9 mouse cellular contexts compared by ENCODE assay signal in the genomic region with DNA sequence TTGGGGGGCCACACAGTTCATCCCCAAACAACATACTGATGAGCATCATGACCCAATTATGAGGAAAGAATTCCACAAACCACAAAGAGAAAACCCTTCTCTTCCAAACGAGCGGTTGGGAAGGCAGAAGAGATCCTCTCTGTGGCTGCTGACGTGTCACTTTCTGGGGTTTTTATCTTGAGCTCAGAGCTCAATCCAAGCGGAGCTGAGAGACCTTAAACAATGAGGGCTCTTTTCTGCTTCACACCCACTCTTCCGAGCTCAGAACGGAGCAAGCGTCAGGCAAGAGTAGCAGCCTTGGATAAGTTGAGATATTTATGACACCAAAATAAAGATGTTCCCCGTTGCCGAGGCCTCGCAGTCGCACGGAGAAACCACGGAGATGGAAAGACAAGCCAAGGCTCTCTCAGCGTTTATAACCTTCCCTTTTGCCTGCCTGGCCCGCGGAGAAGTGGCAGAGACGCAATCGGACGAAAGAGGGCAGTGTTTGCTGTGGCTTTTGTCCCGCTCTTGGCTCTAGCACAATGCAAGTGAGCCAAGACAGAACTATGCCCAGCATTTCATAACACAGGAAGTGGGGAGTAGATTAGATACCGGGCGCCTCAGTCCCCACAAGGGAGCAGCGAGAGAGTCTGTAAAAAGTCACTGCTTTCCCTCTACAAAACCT.
A peak's percentile ranks its signal among the peaks of the same experiment; 100 is the strongest.
DNase-seq lines count a peak whose midpoint lies in the region; ATAC-seq and TF ChIP-seq lines count a peak whose summit lies in the region.
"Had no signal": no experiment of that assay in that cellular context is flagged by ENCODE, and none has a peak within 500 bp of the region (broad histone marks: within the 10 kb centered on the region; RNA-seq: fewer than 3 reads in every experiment).

No protein-coding gene starts in this region.

- peak; percentile 83 for DNase-seq in CH12.LX (ENCODE audit: extremely low read depth)
- DNase-seq in c-Kit-positive CD71-positive TER-119-positive erythroid progenitor cells, embryonic 14.5 days (ENCODE audit: low spot score): peak; percentile 8
- DNase-seq in heart, postnatal 14 days: peak; percentile 87 to 92
- peak; percentile 62 for DNase-seq in large intestine, adult 2 months (ENCODE audit: low read depth, low spot score)
- DNase-seq in telencephalon, adult 2 months (ENCODE audit: low read depth, low spot score): peak; percentile 55

- intact Hi-C loops in heart, postnatal 14 days (cut with DNase I): loop anchor here (1.0 to 10.0 kb wide), 5 partner anchors 152 to 1089 kb away; no protein-coding TSS in a partner anchor

- TF ChIP-seq CTCF in CH12.LX (conservative IDR thresholded peaks at IDR 0.05 in 1 of 2, IDR thresholded peaks at IDR 0.05 in 1 of 2; ENCODE audit: low read depth in 2 of 2, low read length in 2 of 2): peak; percentile 18 to 93; a peak in 3 of 4 replicates

- no peak for TF ChIP-seq POLR2A in CH12.LX (IDR thresholded peaks at IDR 0.05; ENCODE audit: low read depth, low read length)

- in situ Hi-C loops in CH12.LX (cut with MboI; ENCODE audit: low pct_ligation_motif_present, low pct_unique_long_range_greater_than_20kb, low sequenced_read_pairs): loop anchor here (25.0 kb wide), 3 partner anchors 282 to 632 kb away; no protein-coding TSS in a partner anchor

- TF ChIP-seq EP300 in CH12.LX (IDR thresholded peaks at IDR 0.05; ENCODE audit: low read length): no peak

- ATAC-seq in forebrain, embryonic 15.5 days (replicated peaks): peak; percentile 87
- ATAC-seq in liver, embryonic 16.5 days (ENCODE audit: low read depth): peak; percentile 73
- ATAC-seq in neural tube, embryonic 13.5 days (ENCODE audit: low read depth): peak; percentile 91

- H3K36me3 ChIP-seq in CH12.LX (replicated peaks in 1 of 2; ENCODE audit: control insufficient read depth in 1 of 2, insufficient read depth in 1 of 2, low read length in 1 of 2): no peaks in the 10 kb centered on the region
- H3K36me3 ChIP-seq in forebrain, embryonic 15.5 days: no peaks in the 10 kb centered on the region
- no peaks in the 10 kb centered on the region for H3K36me3 ChIP-seq in liver, embryonic 16.5 days (ENCODE audit: control insufficient read depth, insufficient read depth)
- no peaks in the 10 kb centered on the region for H3K36me3 ChIP-seq in neural tube, embryonic 13.5 days

- peak overlapping the region; percentile 21; the same call in 1 of the 2 replicates for H3K9ac ChIP-seq in CH12.LX (ENCODE audit: insufficient read depth, low read depth)
- peak overlapping the region; percentile 24 for H3K9ac ChIP-seq in forebrain, embryonic 15.5 days (replicated peaks)
- H3K9ac ChIP-seq in liver, embryonic 16.5 days (ENCODE audit: low read depth, low read length): no peak overlapping the region
- peak overlapping the region; percentile 66 for H3K9ac ChIP-seq in neural tube, embryonic 13.5 days

- peak; percentile 90 for TF ChIP-seq RAD21 in CH12.LX (IDR thresholded peaks at IDR 0.05; ENCODE audit: low read depth, low read length)

- H3K27me3 ChIP-seq in CH12.LX (replicated peaks): peaks cover 7% of the 10 kb centered on the region
- peaks cover 35% of the 10 kb centered on the region for H3K27me3 ChIP-seq in forebrain, embryonic 15.5 days
- peaks cover 3% of the 10 kb centered on the region; the same call in 1 of the 2 replicates for H3K27me3 ChIP-seq in liver, embryonic 16.5 days (ENCODE audit: control insufficient read depth, insufficient read depth, low read depth, low read length)
- peaks cover 71% of the 10 kb centered on the region for H3K27me3 ChIP-seq in neural tube, embryonic 13.5 days

- peaks cover 0 to 4% of the 10 kb centered on the region in 2 experiments; a peak in 1 of 4 replicates for H3K4me1 ChIP-seq in CH12.LX (ENCODE audit: control insufficient read depth in 1 of 2, insufficient read depth in 2 of 2)
- H3K4me1 ChIP-seq in forebrain, embryonic 15.5 days: peaks cover 3% of the 10 kb centered on the region; the same call in 1 of the 2 replicates
- H3K4me1 ChIP-seq in liver, embryonic 16.5 days (ENCODE audit: control insufficient read depth, low read depth, low read length): peaks cover 2% of the 10 kb centered on the region; the same call in 1 of the 2 replicates
- H3K4me1 ChIP-seq in neural tube, embryonic 13.5 days (replicated peaks): peaks cover 15% of the 10 kb centered on the region

- no peaks in the 10 kb centered on the region for H3K79me2 ChIP-seq in CH12.LX (replicated peaks; ENCODE audit: control insufficient read depth, extremely low read depth, insufficient read depth, poor library complexity, severe bottlenecking)

- no peaks in the 10 kb centered on the region for H3K9me3 ChIP-seq in CH12.LX (replicated peaks; ENCODE audit: low read length)
- no peaks in the 10 kb centered on the region for H3K9me3 ChIP-seq in forebrain, embryonic 15.5 days
- no peaks in the 10 kb centered on the region for H3K9me3 ChIP-seq in liver, embryonic 16.5 days (replicated peaks; ENCODE audit: control insufficient read depth, low read length)
- no peaks in the 10 kb centered on the region for H3K9me3 ChIP-seq in neural tube, embryonic 13.5 days

- no peak overlapping the region for H3K27ac ChIP-seq in CH12.LX (ENCODE audit: insufficient read depth, low read depth)
- H3K27ac ChIP-seq in forebrain, embryonic 15.5 days (replicated peaks): no peak overlapping the region
- no peak overlapping the region for H3K27ac ChIP-seq in liver, embryonic 16.5 days (ENCODE audit: low read length)
- H3K27ac ChIP-seq in neural tube, embryonic 13.5 days (replicated peaks): peak overlapping the region; percentile 53; the same call in 1 of the 2 replicates
- H3K27ac ChIP-seq: macrophage had no signal

- H3K4me2 ChIP-seq in CH12.LX (ENCODE audit: insufficient read depth, low read depth, poor library complexity, severe bottlenecking): peak overlapping the region; percentile 80
- peak overlapping the region; percentile 44 for H3K4me2 ChIP-seq in forebrain, embryonic 15.5 days (replicated peaks)
- H3K4me2 ChIP-seq in liver, embryonic 16.5 days (ENCODE audit: low read depth, low read length): peak overlapping the region; percentile 48
- H3K4me2 ChIP-seq in neural tube, embryonic 13.5 days: peak overlapping the region; percentile 59

- dilution Hi-C loops in CH12.LX (cut with MboI; ENCODE audit: extremely low pct_ligation_motif_present, extremely low pct_unique_long_range_greater_than_20kb, low sequenced_read_pairs): no loop called here

- WGBS in forebrain, embryonic 15.5 days: under 1% methylated on average over 23 of the region's 23 CpGs
- under 1% methylated on average over 23 of the region's 23 CpGs for WGBS in large intestine, adult 2 months
- 2% methylated on average over 23 of the region's 23 CpGs for WGBS in liver, embryonic 16.5 days (ENCODE audit: insufficient replicate concordance)
- under 1% methylated on average over 23 of the region's 23 CpGs for WGBS in neural tube, embryonic 13.5 days

- H3K4me3 ChIP-seq in CH12.LX (replicated peaks in 1 of 3; ENCODE audit: low read depth in 2 of 3, low read length in 2 of 3, poor library complexity in 1 of 3): no peak overlapping the region
- H3K4me3 ChIP-seq in forebrain, embryonic 15.5 days: peak overlapping the region; percentile 24
- no peak overlapping the region for H3K4me3 ChIP-seq in liver, embryonic 16.5 days (ENCODE audit: low read depth, low read length)
- peak overlapping the region; percentile 32 for H3K4me3 ChIP-seq in neural tube, embryonic 13.5 days

TF ChIP-seq in CH12.LX, 34 proteins besides CTCF, POLR2A, EP300 and RAD21:
- TF ChIP-seq NRF1 (IDR thresholded peaks at IDR 0.05; ENCODE audit: low read depth, low read length) (0 out of 2 replicates have a peak, but pooled peaks have one; percentile 29), MYC (IDR thresholded peaks at IDR 0.05; ENCODE audit: low read depth, low read length) (0 out of 2 replicates have a peak, but pooled peaks have one; percentile 42), TBP (conservative IDR thresholded peaks at IDR 0.05; ENCODE audit: low read depth, low read length) (no peak), SMC3 (IDR thresholded peaks at IDR 0.05; ENCODE audit: low read depth, low read length) (peak; percentile 96), SIN3A (IDR thresholded peaks at IDR 0.05; ENCODE audit: low read length) (0 out of 2 replicates have a peak, but pooled peaks have one; percentile 42), ELF1 (IDR thresholded peaks at IDR 0.05; ENCODE audit: low read depth, low read length) (peak; percentile 72; the same call in 1 of the 2 replicates), ZC3H11A (IDR thresholded peaks at IDR 0.05; ENCODE audit: low read depth, low read length) (peak; percentile 67), BHLHE40 (IDR thresholded peaks at IDR 0.05; ENCODE audit: low read depth, low read length) (no peak), USF1 (IDR thresholded peaks at IDR 0.05; ENCODE audit: low read depth, low read length) (no peak), MAX (IDR thresholded peaks at IDR 0.05; ENCODE audit: low read length) (0 out of 2 replicates have a peak, but pooled peaks have one; percentile 12), HCFC1 (IDR thresholded peaks at IDR 0.05; ENCODE audit: low read depth, low read length) (no peak), IRF4 (IDR thresholded peaks at IDR 0.05; ENCODE audit: low read depth, low read length) (0 out of 2 replicates have a peak, but pooled peaks have one; percentile 23)
TF ChIP-seq in CH12.LX: peak in this region for 8.

Comparison
In these comparisons a context has a peak if more than half of its experiments do, and no peak if none do; other contexts are left out.
1. DNase-seq: peak in every context shown above with its lines; median percentile 90 in heart, postnatal 14 days; 83 in CH12.LX; 62 in large intestine, adult 2 months; 55 in telencephalon, adult 2 months; 8 in c-Kit-positive CD71-positive TER-119-positive erythroid progenitor cells, embryonic 14.5 days.
2. H3K4me3 ChIP-seq: peak in forebrain, embryonic 15.5 days (single experiment) and neural tube, embryonic 13.5 days (single experiment); none in CH12.LX (0 of 3) and liver, embryonic 16.5 days (single experiment).
3. Peak in every context shown above with its lines, with median percentiles within 50 percentile points of each other: H3K4me2 ChIP-seq and ATAC-seq.